Mouse (Mus musculus) midbrain, embryonic 10.5 days (tissue): ENCODE measurements around the gene Pgpep1l. TPM values are rescaled to one million over a fixed set of nuclear protein-coding genes. Genes with fewer than 3 reads are reported as not detected.

Experiments used
- DNase-seq: peaks from one replicate; pipeline ENCODE4 v3.0.0-alpha.2; 2017; ENCODE audit warnings: low spot score
- H3K27ac ChIP-seq: fragments of 300-500 bp; sonication (generic); replicated peaks from 2 replicates; pipeline ENCODE4 v1.5.1; 2016; ENCODE audit warnings: mild to moderate bottlenecking
- H3K27me3 ChIP-seq: fragments of 300-500 bp; sonication (generic); 2 replicates; pipeline ENCODE4 v1.6.1; 2016; ENCODE audit warnings: low read depth, mild to moderate bottlenecking; ENCODE audit not compliant: poor library complexity, severe bottlenecking
- H3K36me3 ChIP-seq: fragments of 300-500 bp; sonication (generic); 2 replicates; pipeline ENCODE4 v1.6.1; 2016; ENCODE audit warnings: mild to moderate bottlenecking, moderate library complexity
- H3K4me1 ChIP-seq: fragments of 300-500 bp; sonication (generic); 2 replicates; pipeline ENCODE4 v1.6.1; 2016
- H3K4me3 ChIP-seq: fragments of 300-500 bp; sonication (generic); 2 replicates; pipeline ENCODE4 v1.5.1; 2016; ENCODE audit warnings: mild to moderate bottlenecking, moderate library complexity
- H3K9me3 ChIP-seq: fragments of 300-500 bp; sonication (generic); replicated peaks from 2 replicates; pipeline ENCODE4 v1.6.1; 2016; ENCODE audit warnings: mild to moderate bottlenecking
- WGBS: fragments of 180-500 bp; shearing (Covaris S2); methylation state at CpG from one replicate; pipeline ENCODE4 v1.1.7; 2016; 5-methylcytosine and 5-hydroxymethylcytosine counted together
- polyA plus RNA-seq: library from polyadenylated mRNA; unstranded; fragments of >200 nt; fragmentation: Nextera tagmentation; extraction: Ambion mirVana; gene quantifications from 2 replicates; pipeline ENCODE4 v1.2.1, GENCODE M21; 2016

Gene Pgpep1l
- polyA plus RNA-seq, 1 experiment from 2014 or later = not detected

DNA sequence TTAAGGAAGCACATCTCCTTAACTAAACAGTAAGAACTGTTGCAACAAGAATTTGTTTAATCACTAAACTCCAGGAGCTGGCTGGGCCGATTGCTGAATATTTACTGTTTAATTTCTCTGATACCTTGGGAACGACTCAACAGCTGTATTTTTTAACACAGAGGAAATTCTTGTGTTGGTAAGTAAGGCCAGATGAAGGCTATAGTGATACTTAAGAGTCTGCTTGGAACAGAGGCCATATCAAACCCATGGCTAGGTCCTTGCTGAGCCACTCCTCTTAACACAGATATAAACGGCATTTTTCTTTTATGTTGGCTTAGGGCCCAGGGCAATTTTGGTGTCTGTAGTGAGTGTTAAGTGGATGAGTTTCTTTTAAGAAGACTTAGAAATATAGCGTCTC is 6.5 kb upstream of the Pgpep1l start:
- H3K27ac ChIP-seq = no peak overlapping the region
- 83% methylated on average over 4 of the region's 4 CpGs for WGBS
- peaks cover 2% of the 10 kb centered on the region for H3K4me1 ChIP-seq
- H3K36me3 ChIP-seq = no peaks in the 10 kb centered on the region
- H3K27me3 ChIP-seq = peaks cover 24% of the 10 kb centered on the region
- DNase-seq = no peak
- H3K4me3 ChIP-seq = no peak overlapping the region
- no peaks in the 10 kb centered on the region for H3K9me3 ChIP-seq

- no peak for DNase-seq
- H3K36me3 ChIP-seq = no peaks in the 10 kb centered on the region
- H3K27ac ChIP-seq = no peak overlapping the region
- H3K9me3 ChIP-seq = no peaks in the 10 kb centered on the region
- H3K4me1 ChIP-seq = peaks cover 14% of the 10 kb centered on the region
- H3K4me3 ChIP-seq = no peak overlapping the region
- peaks cover 29% of the 10 kb centered on the region for H3K27me3 ChIP-seq
- 57% methylated on average over 6 of the region's 6 CpGs for WGBS
Measured at GRCm38 (mm10) chr7:68266691-68267090, 2.7 kb upstream of the Pgpep1l start.

DNA sequence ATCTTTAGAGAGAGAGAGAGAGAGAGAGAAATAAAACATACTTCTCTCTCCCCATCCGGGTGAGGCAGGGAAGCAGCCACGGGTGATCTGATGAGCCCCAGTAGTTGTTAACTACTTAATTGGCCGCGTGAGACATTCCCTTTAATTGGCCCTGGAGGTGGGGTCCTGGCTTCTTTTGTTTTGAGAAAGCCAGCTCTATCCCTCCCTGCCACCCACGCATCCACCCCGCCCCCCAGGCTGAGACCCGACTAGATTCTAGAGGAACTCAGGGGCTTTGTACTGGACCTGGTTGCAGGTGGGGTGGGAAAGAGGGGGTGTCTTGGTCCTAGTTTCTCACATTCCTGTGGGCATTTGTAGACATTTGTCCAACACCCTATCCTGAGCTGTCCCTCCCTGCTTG is 1.4 kb upstream of the Pgpep1l start:
- WGBS = 36% methylated on average over 7 of the region's 7 CpGs
- Histone ChIP-seq H3K27ac (no peak overlapping the region), H3K4me1 (peaks cover 14% of the 10 kb centered on the region), H3K27me3 (peaks cover 29% of the 10 kb centered on the region), H3K36me3 (no peaks in the 10 kb centered on the region), H3K9me3 (no peaks in the 10 kb centered on the region), H3K4me3 (no peak overlapping the region)
- DNase-seq = no peak

GRCm38 (mm10) chr7:68264531-68264930 is 498 bp upstream of the Pgpep1l start:
- DNase-seq = no peak

DNA sequence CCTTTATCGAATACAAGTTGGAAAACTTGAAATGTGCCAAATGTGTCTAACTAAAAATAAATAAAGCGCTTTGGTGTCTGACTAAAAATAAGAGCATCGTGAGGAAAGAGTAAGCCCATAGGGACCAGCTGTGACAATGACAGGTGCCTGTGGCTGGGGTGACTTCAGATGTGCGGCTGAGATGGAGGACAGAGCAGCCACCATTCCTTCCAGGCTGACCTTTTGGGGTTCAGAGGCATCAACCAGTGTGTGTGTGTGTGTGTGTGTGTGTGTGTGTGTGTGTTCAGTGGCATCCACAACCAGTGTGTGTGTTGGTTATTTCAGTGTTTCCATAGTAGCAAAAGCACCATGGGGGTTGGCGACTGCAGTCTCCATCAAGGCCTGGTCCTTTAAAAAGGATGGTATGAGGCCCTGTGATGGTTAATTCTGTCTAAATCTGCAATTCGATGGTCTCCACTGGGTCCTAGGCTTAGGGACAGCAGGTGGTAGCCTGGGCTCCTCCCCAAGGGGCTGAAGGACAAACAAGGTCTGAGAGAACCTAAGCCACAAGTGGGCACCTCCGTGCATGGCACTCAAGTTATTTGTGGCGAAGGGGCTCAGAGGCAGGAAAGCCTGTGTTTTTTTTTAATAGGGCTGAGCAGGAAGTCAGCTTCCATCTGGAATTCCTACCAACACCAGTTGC is 546 bp downstream of the Pgpep1l start:
- H3K36me3 ChIP-seq = no peaks in the 10 kb centered on the region
- H3K9me3 ChIP-seq = no peaks in the 10 kb centered on the region
- H3K4me1 ChIP-seq = peaks cover 14% of the 10 kb centered on the region
- no peak for DNase-seq
- peaks cover 29% of the 10 kb centered on the region for H3K27me3 ChIP-seq
- 56% methylated on average over 8 of the region's 8 CpGs for WGBS
- H3K27ac ChIP-seq = no peak overlapping the region
- H3K4me3 ChIP-seq = peak overlapping the region; percentile 48

More at GRCm38 (mm10) chr7:68264531-68264930, 498 bp upstream of the Pgpep1l start:
- H3K27ac ChIP-seq = no peak overlapping the region
- peak overlapping the region; percentile 48 for H3K4me3 ChIP-seq
- H3K36me3 ChIP-seq = no peaks in the 10 kb centered on the region
- peaks cover 29% of the 10 kb centered on the region for H3K27me3 ChIP-seq
- WGBS = 26% methylated on average over 14 of the region's 14 CpGs
- no peaks in the 10 kb centered on the region for H3K9me3 ChIP-seq
- H3K4me1 ChIP-seq = peaks cover 14% of the 10 kb centered on the region

DNA sequence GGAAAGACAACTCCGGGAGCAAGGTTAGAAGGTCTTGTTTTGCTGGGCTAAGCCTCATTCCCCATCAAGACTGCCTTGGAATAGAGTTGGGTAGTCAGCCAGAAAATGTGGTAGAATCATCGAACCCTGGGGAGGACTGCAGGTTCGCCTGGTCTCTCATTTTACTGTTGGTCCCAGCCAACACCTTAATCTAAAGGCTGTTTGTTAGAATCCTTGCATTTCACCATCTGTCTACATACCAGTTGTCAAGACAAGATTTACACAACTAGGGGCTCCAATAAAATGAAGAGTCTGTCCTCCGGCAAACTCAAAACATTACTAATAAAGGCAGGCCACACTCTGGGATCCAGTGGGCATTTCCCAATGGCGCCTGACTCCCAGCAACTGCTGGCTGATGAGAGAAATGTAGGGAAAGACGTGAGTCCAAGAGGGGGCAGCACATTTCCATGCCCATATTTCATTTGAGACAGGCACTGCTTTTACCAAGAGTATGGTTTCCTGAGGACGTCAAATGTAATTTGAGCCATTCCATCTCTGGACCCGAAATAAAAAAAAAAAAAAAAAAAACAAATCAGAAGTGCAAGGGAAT is 1.3 kb downstream of the Pgpep1l start:
- 76% methylated on average over 8 of the region's 8 CpGs for WGBS
- H3K27me3 ChIP-seq = peaks cover 29% of the 10 kb centered on the region
- no peak for DNase-seq
- no peak overlapping the region for H3K27ac ChIP-seq
- H3K9me3 ChIP-seq = no peaks in the 10 kb centered on the region
- no peak overlapping the region for H3K4me3 ChIP-seq
- no peaks in the 10 kb centered on the region for H3K36me3 ChIP-seq
- H3K4me1 ChIP-seq = peaks cover 14% of the 10 kb centered on the region

GRCm38 (mm10) chr7:68259523-68260081 is 4.4 kb downstream of the Pgpep1l start:
- Histone ChIP-seq H3K27me3 (peaks cover 18% of the 10 kb centered on the region), H3K27ac (no peak overlapping the region), H3K4me3 (no peak overlapping the region), H3K9me3 (no peaks in the 10 kb centered on the region), H3K36me3 (no peaks in the 10 kb centered on the region), H3K4me1 (peaks cover 12% of the 10 kb centered on the region)
- no peak for DNase-seq
- WGBS = 67% methylated on average over 6 of the region's 6 CpGs

DNA sequence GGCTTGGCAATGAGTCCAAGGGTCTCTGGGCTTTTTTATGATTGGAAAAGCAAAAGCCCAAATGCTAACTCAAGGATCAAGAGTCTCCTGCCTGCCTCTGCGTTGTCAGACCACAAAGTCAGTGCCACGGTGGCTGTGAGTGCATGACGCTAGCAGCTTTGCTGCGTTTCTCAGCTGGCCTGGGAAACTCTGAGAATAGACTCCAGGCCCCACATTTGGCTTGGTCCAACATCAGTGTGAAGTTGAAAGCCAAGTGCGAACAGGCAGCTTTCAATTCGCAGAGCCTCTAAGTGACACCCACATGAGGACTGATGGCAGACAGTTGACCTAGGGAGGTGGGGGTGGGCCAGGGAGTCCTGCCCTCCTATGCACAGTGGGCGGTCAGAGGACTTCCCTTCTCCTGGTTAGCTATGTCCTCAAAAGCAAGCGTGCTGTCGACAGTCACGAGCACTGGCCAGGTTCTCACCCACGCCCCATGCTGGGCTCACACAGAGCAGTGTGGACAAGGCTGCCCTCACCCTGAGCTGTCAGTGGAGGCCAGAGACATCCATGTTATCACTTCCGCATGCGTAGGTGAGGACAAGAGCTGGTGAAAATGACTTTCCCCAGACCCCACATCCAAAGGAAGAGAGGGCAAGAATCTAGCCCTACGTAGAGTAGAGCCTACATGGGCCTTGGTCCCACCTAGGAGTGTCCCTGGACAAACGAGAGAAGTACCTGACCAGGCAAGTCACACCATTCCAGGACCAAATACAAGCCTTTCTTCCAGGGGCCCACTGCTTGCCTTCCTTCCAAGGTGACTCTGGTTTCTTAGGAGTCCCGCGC is 5.5 kb downstream of the Pgpep1l start:
- 88% methylated on average over 17 of the region's 17 CpGs for WGBS
- Histone ChIP-seq H3K4me1 (peaks cover 3% of the 10 kb centered on the region), H3K4me3 (no peak overlapping the region), H3K27me3 (peaks cover 7% of the 10 kb centered on the region), H3K36me3 (no peaks in the 10 kb centered on the region), H3K27ac (0 out of 2 replicates have a peak overlapping the region, but pooled peaks have one; percentile 3), H3K9me3 (no peaks in the 10 kb centered on the region)
- DNase-seq = no peak

GRCm38 (mm10) chr7:68257767-68258166 is 6.3 kb downstream of the Pgpep1l start:
- no peaks in the 10 kb centered on the region for H3K9me3 ChIP-seq
- DNase-seq = no peak
- H3K27me3 ChIP-seq = peaks cover 3% of the 10 kb centered on the region; the same call in 1 of the 2 replicates
- no peaks in the 10 kb centered on the region for H3K36me3 ChIP-seq
- H3K4me1 ChIP-seq = no peaks in the 10 kb centered on the region
- no peak overlapping the region for H3K4me3 ChIP-seq
- 73% methylated on average over 2 of the region's 2 CpGs for WGBS
- no peak overlapping the region for H3K27ac ChIP-seq

GRCm38 (mm10) chr7:68250902-68251301 is 13.1 kb downstream of the Pgpep1l start:
- no peak overlapping the region for H3K4me3 ChIP-seq
- no peaks in the 10 kb centered on the region for H3K36me3 ChIP-seq
- no peak overlapping the region for H3K27ac ChIP-seq
- H3K4me1 ChIP-seq = no peaks in the 10 kb centered on the region
- 0 out of 2 replicates have a peak, but pooled peaks cover 5% of the 10 kb centered on the region for H3K9me3 ChIP-seq
- 86% methylated on average over 3 of the region's 3 CpGs for WGBS
- no peak for DNase-seq
- no peaks in the 10 kb centered on the region for H3K27me3 ChIP-seq

DNA sequence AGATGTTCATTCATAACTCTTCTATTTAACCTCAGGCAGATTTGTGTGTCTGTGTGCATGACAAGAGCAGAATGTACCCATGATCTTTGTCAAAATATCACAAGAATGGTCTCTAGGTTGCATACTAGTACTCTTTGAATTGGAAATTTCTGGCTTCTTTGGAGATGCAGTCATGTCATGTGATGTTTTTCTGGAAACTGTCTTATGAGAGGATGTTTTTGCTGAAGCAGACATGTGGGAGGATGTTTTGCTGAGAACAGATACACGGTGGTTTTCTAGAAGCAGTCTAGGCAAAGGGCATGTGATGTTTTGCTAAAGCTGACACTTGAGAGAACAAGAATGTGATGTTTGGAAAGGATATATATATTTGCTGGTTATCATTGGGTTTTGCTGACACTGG is 13.6 kb downstream of the Pgpep1l start:
- no peak for DNase-seq
- no peaks in the 10 kb centered on the region for H3K27me3 ChIP-seq
- no peaks in the 10 kb centered on the region for H3K36me3 ChIP-seq
- H3K27ac ChIP-seq = no peak overlapping the region
- H3K4me3 ChIP-seq = no peak overlapping the region
- 0 out of 2 replicates have a peak, but pooled peaks cover 5% of the 10 kb centered on the region for H3K9me3 ChIP-seq
- 89% methylated on average over 1 of the region's 1 CpGs for WGBS
- H3K4me1 ChIP-seq = no peaks in the 10 kb centered on the region

DNA sequence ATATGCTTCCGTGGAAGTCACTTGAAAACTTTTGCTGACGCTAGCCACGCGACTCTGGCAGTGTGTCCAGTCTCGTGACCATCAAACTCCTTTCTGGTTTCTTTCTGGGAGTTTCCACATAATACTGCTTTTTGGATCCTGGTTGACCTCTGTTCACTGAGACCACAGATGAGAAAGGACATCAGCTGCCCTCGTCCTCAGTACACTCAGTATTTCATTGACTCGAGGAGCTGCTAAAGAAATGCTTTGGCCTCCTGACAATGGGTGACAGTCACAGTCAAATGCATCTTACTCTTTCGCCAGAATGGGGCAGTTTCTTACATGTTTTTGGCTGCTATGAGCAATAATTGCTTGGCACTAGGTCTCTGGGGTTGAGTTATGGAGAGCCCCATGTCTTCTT is 17.8 kb downstream of the Pgpep1l start:
- H3K36me3 ChIP-seq = no peaks in the 10 kb centered on the region
- H3K4me1 ChIP-seq = no peaks in the 10 kb centered on the region
- H3K9me3 ChIP-seq = 0 out of 2 replicates have a peak, but pooled peaks cover 5% of the 10 kb centered on the region
- H3K4me3 ChIP-seq = no peak overlapping the region
- no peaks in the 10 kb centered on the region for H3K27me3 ChIP-seq
- H3K27ac ChIP-seq = no peak overlapping the region
- no peak for DNase-seq
- 87% methylated on average over 8 of the region's 8 CpGs for WGBS
